Mouse (Mus musculus) liver, postnatal 0 days (tissue): ENCODE measurements at regions not wholly inside any gene's neighbourhood (a gene's known extent, or its start where the extent isn't known, plus 50 kb on each side); places are given as distances from the start of the nearest gene placed in this dataset.

Experiments
- CTCF ChIP-seq: sonication (generic); IDR thresholded peaks from 2 replicates; pipeline ENCODE4 v1.5.1; 2016; ENCODE audit warnings: antibody characterized with exemption, low read depth
- EP300 ChIP-seq: IDR thresholded peaks from 2 replicates; pipeline ENCODE4 v1.6.1; 2016; ENCODE audit warnings: antibody characterized with exemption, low read depth, mild to moderate bottlenecking

DNA sequence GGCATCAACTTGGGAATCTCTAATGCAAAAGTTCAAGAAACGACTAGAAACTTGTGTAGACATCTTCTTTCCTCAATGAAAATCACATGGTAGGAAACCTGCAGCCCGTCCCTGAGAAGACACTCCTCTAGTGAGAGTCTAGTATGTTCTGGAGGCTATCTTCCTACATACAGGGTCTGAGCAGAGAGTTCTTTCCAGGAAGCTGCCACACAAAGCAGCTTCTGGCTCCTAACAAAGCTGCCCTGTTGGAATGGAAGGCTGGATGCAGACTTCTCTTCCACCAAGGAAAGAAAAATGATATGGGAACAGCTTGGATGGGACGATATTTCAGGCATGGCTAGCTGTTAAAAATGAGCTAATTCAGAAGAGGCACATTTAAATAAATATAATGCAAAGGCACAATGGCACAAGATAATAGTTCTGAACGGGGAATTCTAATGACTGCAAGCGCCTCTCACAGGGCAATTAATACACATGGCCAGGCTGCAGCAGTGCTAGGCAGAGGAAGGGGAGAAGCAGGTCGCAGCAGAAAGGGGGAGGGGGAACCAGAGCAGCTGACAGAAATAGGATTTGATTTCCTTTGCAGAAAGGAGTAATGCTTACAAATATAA, 391.4 kb upstream of the Plxna2 start:
- TF ChIP-seq EP300 (no peak), CTCF (no peak)
